Mouse (Mus musculus) midbrain, postnatal 0 days (tissue): ENCODE measurements around the gene Myof. TPM values are rescaled to one million over a fixed set of nuclear protein-coding genes. Genes with fewer than 3 reads are reported as not detected.

ENCODE experiments used
- ATAC-seq: fragments of 200-750 bp; cut with Nextera tagmentation; 2 replicates; pipeline ENCODE4 v1.8.0; 2017; ENCODE audit warnings: moderate number of reproducible peaks, mild to moderate bottlenecking, moderate TSS enrichment, moderate library complexity; ENCODE audit not compliant: low FRiP score
- DNase-seq: peaks from one replicate; pipeline ENCODE4 v3.0.0-alpha.2; 2015; ENCODE audit warnings: low spot score
- H3K27ac ChIP-seq: fragments of 300-500 bp; sonication (generic); 2 replicates; pipeline ENCODE4 v1.5.1; 2014; ENCODE audit warnings: low read depth, mild to moderate bottlenecking, low read length, mixed read lengths
- H3K27me3 ChIP-seq: fragments of 300-500 bp; sonication (generic); 2 replicates; pipeline ENCODE4 v1.6.1; 2014; ENCODE audit warnings: low read length, control low read depth, mixed read lengths; ENCODE audit not compliant: insufficient read depth
- H3K36me3 ChIP-seq: fragments of 300-500 bp; sonication (generic); 2 replicates; pipeline ENCODE4 v1.6.1; 2014; ENCODE audit warnings: low read length, control low read depth, mixed read lengths; ENCODE audit not compliant: insufficient read depth
- H3K4me1 ChIP-seq: fragments of 300-500 bp; sonication (generic); 2 replicates; pipeline ENCODE4 v1.6.1; 2014; ENCODE audit warnings: mild to moderate bottlenecking, control low read depth, antibody characterized with exemption, low read length, mixed read lengths; ENCODE audit not compliant: insufficient read depth
- H3K4me2 ChIP-seq: fragments of 300-500 bp; sonication (generic); 2 replicates; pipeline ENCODE4 v1.6.1; 2014; ENCODE audit warnings: low read depth, mild to moderate bottlenecking, low read length, mixed read lengths; ENCODE audit not compliant: poor library complexity, severe bottlenecking
- H3K4me3 ChIP-seq: fragments of 300-500 bp; sonication (generic); 2 replicates; pipeline ENCODE4 v1.5.1; 2014; ENCODE audit warnings: low read depth, mild to moderate bottlenecking, low read length, moderate library complexity
- H3K9ac ChIP-seq: fragments of 300-500 bp; sonication (generic); replicated peaks from 2 replicates; pipeline ENCODE4 v1.6.1; 2014; ENCODE audit warnings: mild to moderate bottlenecking, low read length, moderate library complexity, mixed read lengths; ENCODE audit not compliant: poor library complexity, severe bottlenecking
- H3K9me3 ChIP-seq: fragments of 300-500 bp; sonication (generic); 2 replicates; pipeline ENCODE4 v1.6.1; 2016; ENCODE audit warnings: low read length, control low read depth
- CTCF ChIP-seq: IDR thresholded peaks from 2 replicates; pipeline ENCODE4 v1.5.1; 2016; ENCODE audit warnings: antibody characterized with exemption, mild to moderate bottlenecking
- WGBS: fragments of 180-500 bp; shearing (Covaris S2); extraction: QIAGEN DNeasy Blood & Tissue Kit; methylation state at CpG from one replicate; pipeline ENCODE4 v1.1.7; 2014; 5-methylcytosine and 5-hydroxymethylcytosine counted together
- polyA plus RNA-seq: library from polyadenylated mRNA; unstranded; fragments of >200 nt; fragmentation: Nextera tagmentation; extraction: Ambion mirVana; gene quantifications from 2 replicates; pipeline ENCODE4 v1.2.1, GENCODE M21; 2015
- total RNA-seq: library from RNA; depleted of rRNA; stranded (reverse); fragments of >200 nt; gene quantifications from 2 replicates; pipeline ENCODE4 v1.2.3, GENCODE M21; 2014

Gene Myof
- total and polyA plus RNA-seq, 2 experiments from 2014 or later: 2.1 to 5.4 TPM

GRCm38 (mm10) chr19:37959076-37959475 is 84.3 kb downstream of the Myof start:
- H3K9ac ChIP-seq: no peak overlapping the region
- 42% methylated on average over 6 of the region's 6 CpGs for WGBS
- no peak overlapping the region for H3K27ac ChIP-seq
- no peaks in the 10 kb centered on the region for H3K9me3 ChIP-seq
- DNase-seq (no peak), ATAC-seq (no peak)
- no peaks in the 10 kb centered on the region for H3K36me3 ChIP-seq
- H3K27me3 ChIP-seq: no peaks in the 10 kb centered on the region
- no peaks in the 10 kb centered on the region for H3K4me1 ChIP-seq
- no peak overlapping the region for H3K4me3 ChIP-seq
- H3K4me2 ChIP-seq: no peak overlapping the region
- no peak for TF ChIP-seq CTCF

- Histone ChIP-seq H3K27me3 (no peaks in the 10 kb centered on the region), H3K4me1 (no peaks in the 10 kb centered on the region), H3K36me3 (no peaks in the 10 kb centered on the region), H3K4me2 (no peak overlapping the region), H3K4me3 (no peak overlapping the region), H3K9ac (no peak overlapping the region), H3K9me3 (no peaks in the 10 kb centered on the region), H3K27ac (no peak overlapping the region)
- TF ChIP-seq CTCF: no peak
- WGBS: 80% methylated on average over 7 of the region's 7 CpGs
- ATAC-seq (no peak), DNase-seq (no peak)
These were observed 86.1 kb downstream of the Myof start for GRCm38 (mm10) chr19:37957256-37957655.

- no peak overlapping the region for H3K9ac ChIP-seq
- WGBS: 77% methylated on average over 3 of the region's 3 CpGs
- no peak for TF ChIP-seq CTCF
- no peak overlapping the region for H3K4me3 ChIP-seq
- DNase-seq (no peak), ATAC-seq (no peak)
- H3K36me3 ChIP-seq: no peaks in the 10 kb centered on the region
- no peak overlapping the region for H3K27ac ChIP-seq
- H3K4me2 ChIP-seq: no peak overlapping the region
- no peaks in the 10 kb centered on the region for H3K9me3 ChIP-seq
- H3K27me3 ChIP-seq: no peaks in the 10 kb centered on the region
- H3K4me1 ChIP-seq: no peaks in the 10 kb centered on the region
These were observed 87.4 kb downstream of the Myof start for GRCm38 (mm10) chr19:37956006-37956405.

GRCm38 (mm10) chr19:37955425-37956001 is 87.9 kb downstream of the Myof start:
- no peaks in the 10 kb centered on the region for H3K36me3 ChIP-seq
- H3K4me1 ChIP-seq: no peaks in the 10 kb centered on the region
- no peak overlapping the region for H3K4me2 ChIP-seq
- H3K4me3 ChIP-seq: no peak overlapping the region
- 35% methylated on average over 7 of the region's 7 CpGs for WGBS
- ATAC-seq (peak; percentile 81), DNase-seq (peak; percentile 85)
- H3K27me3 ChIP-seq: no peaks in the 10 kb centered on the region
- H3K9ac ChIP-seq: no peak overlapping the region
- TF ChIP-seq CTCF: peak; percentile 98
- H3K27ac ChIP-seq: no peak overlapping the region
- no peaks in the 10 kb centered on the region for H3K9me3 ChIP-seq

- no peaks in the 10 kb centered on the region for H3K27me3 ChIP-seq
- no peaks in the 10 kb centered on the region for H3K9me3 ChIP-seq
- H3K4me1 ChIP-seq: no peaks in the 10 kb centered on the region
- H3K4me2 ChIP-seq: no peak overlapping the region
- no peak for DNase-seq
- TF ChIP-seq CTCF: no peak
- no peak overlapping the region for H3K9ac ChIP-seq
- 80% methylated on average over 5 of the region's 5 CpGs for WGBS
- ATAC-seq: no peak
- no peak overlapping the region for H3K27ac ChIP-seq
- no peak overlapping the region for H3K4me3 ChIP-seq
- H3K36me3 ChIP-seq: no peaks in the 10 kb centered on the region
These were observed 88.6 kb downstream of the Myof start for GRCm38 (mm10) chr19:37954772-37955171.

- no peak for TF ChIP-seq CTCF
- Histone ChIP-seq H3K36me3 (no peaks in the 10 kb centered on the region), H3K27ac (no peak overlapping the region), H3K4me2 (no peak overlapping the region), H3K4me3 (no peak overlapping the region), H3K27me3 (no peaks in the 10 kb centered on the region), H3K9ac (no peak overlapping the region), H3K4me1 (no peaks in the 10 kb centered on the region), H3K9me3 (no peaks in the 10 kb centered on the region)
- no peak for DNase-seq
- 82% methylated on average over 8 of the region's 8 CpGs for WGBS
- ATAC-seq: no peak
These were observed 89.1 kb downstream of the Myof start for GRCm38 (mm10) chr19:37954236-37954635.
